Mouse (Mus musculus) kidney, adult 2 months (tissue): ENCODE data around the gene Ptgir.

ENCODE experiments used
- CTCF ChIP-seq: fragments of 200-500 bp; conservative IDR thresholded peaks from 2 replicates; pipeline ENCODE4 v1.5.1; 2011; ENCODE audit warnings: low read depth, mild to moderate bottlenecking, control low read depth, low read length, moderate library complexity, mixed read lengths; ENCODE audit not compliant: insufficient read depth, insufficient read length
- POLR2A ChIP-seq: fragments of 200-500 bp; IDR thresholded peaks from one replicate; pipeline ENCODE4 v1.6.1; 2011; ENCODE audit warnings: low read depth, low read length, control low read depth

DNA sequence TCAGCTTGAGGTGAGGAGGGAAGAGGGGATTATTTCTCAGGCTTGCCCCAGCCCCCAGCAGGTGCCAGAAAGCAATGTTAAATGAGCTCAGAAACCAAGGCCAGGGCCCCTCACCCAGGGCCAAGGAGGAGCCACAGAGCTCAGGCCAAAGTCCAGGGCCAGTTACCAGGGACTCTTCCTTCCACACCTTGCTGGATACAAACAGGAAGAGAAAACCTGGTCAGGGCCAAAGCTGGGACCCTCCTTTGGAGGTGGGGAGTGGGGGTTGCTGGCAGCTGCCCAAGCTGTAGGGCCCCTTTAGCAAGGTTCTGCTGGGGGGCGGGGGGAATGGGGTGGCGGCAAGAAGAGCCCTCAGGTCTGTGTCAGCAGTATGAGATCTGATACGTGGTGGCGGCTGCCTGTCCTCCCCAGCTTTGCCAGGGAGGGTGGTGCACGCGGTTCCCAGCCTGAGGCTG, 15.6 kb downstream of the Ptgir start:
- TF ChIP-seq CTCF (no peak), POLR2A (no peak)
